Mouse (Mus musculus) testis, adult 2 months (tissue): Measurements from ENCODE around the gene Mylk4.

Source experiments
- CTCF ChIP-seq: fragments of 200-500 bp; IDR thresholded peaks from 2 replicates; pipeline ENCODE4 v1.5.1; 2012; ENCODE audit warnings: low read depth, mild to moderate bottlenecking, inconsistent platforms, low read length, moderate library complexity; ENCODE audit not compliant: control insufficient read depth, insufficient read depth, insufficient replicate concordance
- POLR2A ChIP-seq: fragments of 200-500 bp; IDR thresholded peaks from 2 replicates; pipeline ENCODE4 v1.6.1; 2012; ENCODE audit warnings: low read depth, mild to moderate bottlenecking, inconsistent platforms, low read length, moderate library complexity; ENCODE audit not compliant: control insufficient read depth

DNA sequence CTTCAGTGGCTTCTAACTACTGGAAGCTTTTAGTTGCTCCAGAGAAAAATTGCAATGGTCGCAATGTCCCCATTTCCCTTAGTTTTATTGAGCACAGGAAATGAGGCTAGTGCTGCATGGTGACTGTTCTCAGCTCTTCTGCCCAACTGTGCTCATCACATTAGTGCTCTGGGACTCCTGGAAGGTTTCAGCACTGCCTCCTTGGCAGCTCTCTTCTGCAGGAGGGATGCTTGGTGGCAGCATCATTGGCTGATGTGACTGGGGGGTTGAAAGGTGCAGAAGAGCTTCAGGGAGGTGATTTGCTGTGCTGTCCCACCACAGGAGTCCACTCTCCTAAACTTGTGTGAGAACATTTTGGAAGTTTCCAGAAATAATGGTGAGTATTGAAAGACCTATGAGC is 84.4 kb downstream of the Mylk4 start:
- TF ChIP-seq CTCF (no peak), POLR2A (no peak)
